Mouse (Mus musculus) kidney, adult 11 months (tissue): ENCODE data around the gene Cdx2.

Experiments
- DNase-seq: peaks from one replicate; pipeline ENCODE4 v3.0.0; 2022

The Cdx2 gene

DNA sequence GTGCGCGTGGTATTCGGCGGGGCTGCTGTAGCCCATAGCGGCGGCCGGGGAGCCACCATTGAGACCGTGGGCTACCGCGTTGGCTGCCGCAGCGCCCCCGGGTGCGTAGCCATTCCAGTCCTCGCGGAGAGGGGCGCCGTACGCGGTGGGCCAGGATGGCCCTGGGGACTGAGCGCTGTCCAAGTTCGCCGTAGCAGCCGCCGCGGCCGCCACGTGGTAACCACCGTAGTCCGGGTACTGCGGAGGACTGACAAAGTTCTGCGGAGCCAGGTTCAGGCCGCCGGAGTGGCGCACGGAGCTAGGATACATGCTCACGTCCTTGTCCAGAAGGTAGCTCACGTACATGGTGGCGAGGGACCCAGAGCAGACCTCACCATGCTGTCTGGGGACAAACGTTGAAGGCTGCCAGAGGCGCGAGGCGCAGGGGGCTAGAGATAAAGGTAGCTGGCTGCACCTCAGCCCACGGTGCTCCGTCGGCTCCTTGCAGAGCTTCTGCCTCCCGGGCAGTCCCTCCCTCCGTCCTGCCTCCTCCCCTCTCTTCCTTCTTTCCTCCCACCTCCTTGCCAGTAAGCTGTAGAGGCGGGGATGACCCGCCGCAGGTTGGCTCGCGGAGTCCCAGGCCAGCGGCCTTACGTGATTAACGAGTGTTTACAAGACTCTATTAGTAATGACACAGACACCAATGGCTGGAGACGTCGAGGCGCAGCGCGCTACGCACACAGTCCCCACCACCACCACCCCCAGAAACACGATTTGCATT, at the start of gene Cdx2:
Cdx2 (minus strand) TSS at position 633 of the 760 bp plus-strand sequence.
- no peak for DNase-seq

DNA sequence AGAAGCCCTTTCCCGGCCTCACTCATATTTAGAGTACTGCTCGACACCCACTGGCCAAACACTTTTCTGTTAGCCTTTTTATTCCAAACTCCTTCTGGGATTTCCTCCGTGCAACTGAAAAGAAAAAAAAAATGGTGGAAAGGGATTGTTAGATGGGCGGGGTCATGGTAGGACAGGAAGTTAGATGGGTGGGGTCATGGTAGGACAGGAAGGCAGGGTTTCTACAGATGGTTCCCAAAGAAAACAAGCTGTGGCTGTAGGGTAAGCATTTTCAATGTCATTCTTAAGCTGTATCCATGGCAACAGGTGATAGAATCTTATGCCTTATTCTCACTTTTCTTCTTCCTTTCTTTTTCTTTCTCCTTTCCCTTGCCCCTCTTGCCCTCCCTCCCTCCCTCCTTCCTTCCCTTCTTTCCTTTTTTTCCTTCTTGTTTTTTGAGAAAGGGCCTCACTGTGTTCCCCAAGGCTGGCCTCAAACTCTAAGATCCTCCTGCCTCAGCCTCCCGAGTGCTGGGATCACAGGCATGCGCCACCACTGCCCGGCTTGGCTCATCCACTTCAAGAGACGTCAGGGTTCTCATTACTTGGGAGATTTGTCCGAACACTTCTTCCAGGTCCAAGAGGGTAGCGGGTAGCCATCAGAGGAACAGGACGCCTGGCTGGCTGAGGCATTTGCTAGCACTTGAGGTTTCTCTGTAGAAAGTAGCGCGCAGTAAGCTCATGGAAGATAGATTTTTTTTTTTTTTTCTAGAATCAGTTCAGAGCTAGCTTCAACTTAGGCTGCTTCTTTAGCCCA, 49.4 kb upstream of the Cdx2 start:
- DNase-seq = no peak

DNA sequence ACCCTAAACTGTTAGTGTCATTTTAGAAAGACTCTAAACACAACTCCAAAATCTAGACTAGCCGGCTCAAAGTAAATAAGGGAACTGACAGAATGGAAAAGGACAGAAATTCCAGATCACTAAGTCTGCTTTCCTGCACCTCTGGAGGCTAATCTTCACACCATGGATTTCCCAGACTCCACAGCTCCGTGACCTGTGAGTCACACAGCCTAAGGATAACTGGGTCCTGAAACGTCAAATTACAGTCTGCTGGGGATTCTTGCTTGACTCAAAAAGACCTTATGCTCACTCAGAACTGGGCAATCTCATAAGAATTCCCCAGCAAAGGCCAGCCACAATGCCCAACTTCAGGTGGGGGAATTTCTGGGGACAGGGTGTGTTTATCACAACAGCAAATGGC, 48.7 kb upstream of the Cdx2 start:
- DNase-seq = no peak

DNA sequence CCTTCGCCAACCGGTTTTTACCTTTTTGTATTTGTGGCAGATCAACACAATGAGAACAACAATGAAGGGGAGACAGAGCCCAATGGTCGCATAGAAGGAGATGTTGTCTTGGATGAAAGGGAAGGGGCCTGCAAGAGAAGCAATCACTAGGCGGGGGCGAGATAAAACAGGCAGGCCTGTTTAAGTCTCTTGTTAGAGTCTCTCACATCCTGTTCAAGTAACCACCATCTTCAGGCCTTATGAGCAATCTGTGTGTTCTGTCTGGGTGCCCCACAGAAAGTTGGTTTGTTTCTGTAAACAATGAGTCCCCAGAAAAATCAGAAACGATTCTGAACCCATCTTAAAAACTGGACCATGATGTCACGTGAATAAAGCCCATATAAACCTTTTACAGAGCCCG, 47.9 kb upstream of the Cdx2 start:
- DNase-seq = no peak

DNA sequence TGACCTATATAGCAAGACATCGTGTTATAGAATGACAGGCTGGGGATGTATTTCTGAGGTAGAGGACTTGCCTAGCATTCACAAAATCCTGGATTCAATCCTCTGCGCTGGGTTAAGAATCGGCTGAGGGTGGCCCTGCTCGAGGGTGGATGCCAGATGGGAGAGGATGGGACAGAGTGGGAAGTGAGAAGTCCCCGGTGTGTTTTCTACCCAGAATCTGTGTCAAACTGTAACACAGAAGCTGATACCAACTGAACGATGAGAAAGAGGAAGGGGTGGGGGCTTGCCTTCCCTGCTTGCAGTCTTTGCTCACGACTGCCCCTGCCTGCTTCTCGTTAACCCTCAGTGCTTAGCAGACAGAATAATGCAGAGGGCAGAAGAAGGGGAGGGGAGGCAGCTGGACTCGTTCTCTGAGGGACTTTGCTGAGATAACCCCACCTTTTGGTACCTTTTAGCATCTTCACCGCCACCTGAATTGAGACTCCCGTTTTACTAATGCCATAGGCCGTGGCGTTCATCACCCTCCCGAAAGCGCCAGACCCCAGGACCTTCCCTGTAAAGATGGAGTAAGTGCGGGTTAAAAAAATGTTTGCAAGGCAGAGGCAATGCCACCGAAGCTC, 47.2 kb upstream of the Cdx2 start:
- no peak for DNase-seq

DNA sequence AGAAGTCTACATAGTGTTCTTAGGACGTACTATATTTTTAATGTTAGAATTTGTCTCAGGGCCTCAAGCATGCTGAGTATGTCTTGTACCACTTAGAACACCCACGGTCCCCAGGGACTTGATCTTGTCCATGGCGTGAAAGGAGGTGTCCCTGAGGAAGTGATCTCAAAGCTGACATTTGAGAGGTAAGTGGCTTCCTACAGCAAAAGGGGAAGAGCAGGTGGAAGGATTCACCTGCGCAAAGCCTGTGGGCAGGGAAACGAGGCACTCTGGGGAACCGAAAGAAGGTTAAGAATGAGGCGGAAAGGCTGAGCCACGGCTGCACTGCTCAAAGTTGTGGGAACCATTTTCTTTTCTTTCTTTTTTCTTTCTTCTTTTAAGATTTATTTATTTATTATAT, 44.9 kb upstream of the Cdx2 start:
- DNase-seq = no peak

DNA sequence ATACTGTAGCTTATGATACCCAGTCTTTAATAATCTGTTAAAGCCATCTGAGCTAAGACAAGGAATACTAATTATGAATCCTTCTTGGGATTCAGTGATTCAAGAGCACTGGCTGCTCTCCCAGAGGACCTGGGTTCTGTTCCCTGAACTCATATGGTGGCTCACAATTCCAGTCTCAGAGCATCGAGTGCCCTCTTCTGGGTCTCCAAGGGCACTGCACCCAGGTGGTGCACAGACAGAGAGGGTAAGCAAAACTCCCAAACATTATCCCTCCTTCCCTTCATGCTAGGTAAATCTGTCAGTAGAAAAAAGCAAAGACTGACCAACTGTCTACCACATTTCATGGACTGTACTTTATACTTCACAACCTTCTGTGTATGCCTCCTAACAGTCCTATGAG, 38.9 kb upstream of the Cdx2 start:
- no peak for DNase-seq

DNA sequence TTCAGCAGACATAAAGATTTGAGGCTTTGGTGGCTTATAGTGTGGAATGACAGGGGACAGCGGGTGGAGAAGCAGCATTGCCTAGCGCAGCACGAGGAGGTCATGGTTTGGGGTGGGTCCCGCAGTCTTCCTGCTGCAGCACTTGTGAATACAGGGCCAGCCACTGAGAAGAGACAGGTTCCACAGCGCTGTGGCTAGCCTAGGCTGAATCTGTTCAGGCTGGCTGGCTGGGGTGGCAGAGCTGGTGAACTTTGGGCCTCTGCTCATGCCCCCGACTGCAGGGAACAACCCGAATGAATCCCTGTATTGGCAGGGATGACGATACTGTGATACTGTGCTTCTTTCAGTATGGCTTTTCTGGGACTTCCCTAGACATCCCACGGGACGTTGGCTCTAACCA, 36.8 kb upstream of the Cdx2 start:
- no peak for DNase-seq

DNA sequence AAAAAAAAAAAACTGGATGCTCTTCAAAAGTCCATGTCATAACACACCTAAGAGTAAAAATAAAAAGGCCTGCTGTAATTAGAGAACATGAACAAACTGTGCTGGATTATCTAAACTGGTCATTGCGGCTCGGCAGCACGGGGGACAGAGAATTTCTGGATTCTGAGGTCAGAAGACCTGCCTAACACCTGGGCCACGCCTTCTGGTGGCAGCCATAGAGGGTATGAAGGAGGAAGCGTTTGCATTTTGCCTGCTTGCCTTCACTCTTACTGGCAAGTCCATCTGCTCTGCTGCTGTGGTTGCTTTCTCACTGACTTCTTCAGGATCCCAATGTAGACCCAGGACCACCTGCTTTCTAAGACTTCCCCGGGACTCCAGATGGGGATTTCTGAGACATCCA, 35.8 kb upstream of the Cdx2 start:
- no peak for DNase-seq

DNA sequence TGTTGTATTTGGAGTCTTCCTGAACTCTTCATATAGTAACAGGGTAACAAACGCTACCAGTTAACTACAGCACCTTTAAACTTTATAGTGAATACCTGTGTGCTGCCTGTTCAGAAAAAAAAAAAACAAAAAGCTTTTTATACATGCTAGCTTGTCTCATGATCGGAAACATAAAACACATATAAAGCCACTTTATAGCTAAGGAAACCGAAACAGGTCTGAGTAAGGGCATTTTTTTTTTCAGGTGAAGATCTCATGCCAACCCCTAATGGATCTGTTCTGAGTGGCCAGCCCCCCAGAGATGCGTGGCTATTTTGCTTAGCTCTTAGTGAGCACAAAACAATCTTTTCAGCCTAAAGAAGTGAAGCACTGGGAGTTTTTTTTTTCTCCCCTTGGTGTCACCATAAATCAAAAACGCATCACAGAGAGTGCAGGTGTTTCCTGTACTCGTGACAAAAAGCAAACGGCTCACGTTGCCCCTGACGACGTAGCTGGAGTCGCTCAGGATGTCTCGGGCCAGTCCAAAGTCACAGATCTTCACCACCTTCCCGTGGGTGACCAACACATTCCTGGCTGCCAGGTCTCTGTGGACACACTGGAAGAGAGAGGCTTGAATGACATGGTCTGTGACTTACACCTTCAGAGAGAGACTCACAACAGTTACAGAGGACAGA, 33.8 kb upstream of the Cdx2 start:
- no peak for DNase-seq

DNA sequence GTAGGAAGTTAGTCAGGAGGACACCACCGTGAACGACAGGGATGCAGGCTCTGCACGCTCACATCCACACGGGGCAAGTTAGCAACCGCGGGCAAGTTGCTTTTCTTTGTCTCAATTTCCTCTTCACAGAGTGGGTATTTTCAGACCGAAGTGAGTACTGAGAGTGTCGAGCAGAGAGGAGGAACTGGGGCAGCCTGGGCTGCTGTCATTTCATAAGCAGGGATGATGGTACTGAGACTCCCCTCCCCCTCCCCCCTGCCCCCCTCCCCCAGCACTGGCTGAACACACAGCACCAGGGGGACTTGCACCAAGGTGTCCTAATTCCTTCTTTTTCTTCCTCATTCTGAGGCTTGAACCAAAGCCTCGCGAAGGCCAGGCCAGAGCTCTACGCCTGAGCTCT, 32.5 kb upstream of the Cdx2 start:
- DNase-seq = no peak

DNA sequence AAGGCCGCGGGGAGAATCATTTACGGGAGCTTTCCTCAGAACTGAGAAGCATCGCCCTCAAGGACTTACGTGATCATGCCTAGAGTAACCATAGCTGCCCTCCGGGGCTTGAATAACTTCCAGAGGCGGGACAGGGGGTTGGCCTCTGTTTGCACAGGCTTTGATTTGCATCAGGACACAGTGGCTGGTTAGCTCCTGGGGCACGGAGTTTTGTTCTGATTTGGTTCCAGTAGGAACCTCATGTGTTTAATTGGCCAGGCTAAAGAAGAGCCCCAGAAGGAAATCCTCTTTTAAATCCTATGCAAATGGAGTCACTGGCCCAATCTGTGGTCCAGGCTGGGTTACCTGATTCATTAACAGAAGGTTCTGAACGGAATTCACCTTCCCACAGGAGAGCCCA, 31.9 kb upstream of the Cdx2 start:
- DNase-seq = no peak

DNA sequence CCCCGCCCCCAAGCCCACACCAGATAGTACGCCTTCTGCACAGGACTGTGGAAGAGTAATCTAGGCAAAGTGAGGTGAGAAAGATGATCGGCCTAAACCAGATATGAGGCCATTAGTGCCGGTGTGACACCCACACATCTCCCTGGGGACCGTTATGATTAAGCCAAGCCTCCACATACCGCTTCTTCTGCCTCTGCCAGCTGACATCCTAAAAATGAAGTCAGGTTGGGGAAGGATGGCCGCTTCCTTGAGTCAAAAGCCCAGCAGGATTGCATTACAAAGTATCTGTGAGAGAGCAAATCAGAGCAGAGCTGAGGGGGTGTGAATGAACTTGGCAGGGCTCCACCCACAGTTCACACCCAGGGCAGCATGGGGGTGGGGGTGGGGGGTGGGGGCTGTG, 25.6 kb upstream of the Cdx2 start:
- no peak for DNase-seq

DNA sequence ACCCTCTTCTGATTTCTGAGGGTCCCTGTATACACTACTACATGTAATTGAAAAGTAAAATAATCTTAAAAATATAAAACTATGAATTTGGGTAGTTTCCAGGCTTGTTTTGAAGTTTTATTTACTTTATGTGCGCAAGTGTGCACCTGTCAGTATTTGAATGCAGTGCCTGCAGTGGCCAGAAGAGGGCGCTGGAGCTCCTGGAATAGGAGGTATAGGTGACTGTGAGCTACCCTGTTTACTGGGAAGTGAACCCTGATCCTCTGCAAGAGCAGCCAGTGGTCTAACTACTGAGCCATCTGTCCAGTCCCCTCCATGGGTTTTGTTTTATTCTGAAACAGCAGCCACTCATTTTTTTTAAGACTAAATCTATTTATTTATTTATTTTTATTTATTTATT, 24.5 kb upstream of the Cdx2 start:
- no peak for DNase-seq

DNA sequence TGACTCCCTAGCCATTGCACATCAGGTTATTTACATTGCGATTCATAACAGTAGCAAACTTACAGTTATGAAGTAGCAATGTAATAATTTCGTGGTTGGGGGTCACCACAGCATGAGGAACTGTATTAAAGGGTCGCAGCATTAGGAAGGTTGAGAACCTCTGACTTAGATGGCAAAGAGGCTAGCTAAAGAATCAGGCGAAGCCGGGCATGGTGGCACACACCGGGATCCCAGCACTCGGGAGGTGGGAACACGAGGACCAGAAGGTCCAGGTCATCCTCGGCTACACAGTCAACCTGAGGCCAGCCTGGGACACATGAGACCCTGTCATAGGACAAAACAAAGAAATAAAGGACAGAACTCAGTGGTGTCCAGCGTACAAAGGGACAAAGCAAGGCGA, 22.9 kb upstream of the Cdx2 start:
- no peak for DNase-seq

DNA sequence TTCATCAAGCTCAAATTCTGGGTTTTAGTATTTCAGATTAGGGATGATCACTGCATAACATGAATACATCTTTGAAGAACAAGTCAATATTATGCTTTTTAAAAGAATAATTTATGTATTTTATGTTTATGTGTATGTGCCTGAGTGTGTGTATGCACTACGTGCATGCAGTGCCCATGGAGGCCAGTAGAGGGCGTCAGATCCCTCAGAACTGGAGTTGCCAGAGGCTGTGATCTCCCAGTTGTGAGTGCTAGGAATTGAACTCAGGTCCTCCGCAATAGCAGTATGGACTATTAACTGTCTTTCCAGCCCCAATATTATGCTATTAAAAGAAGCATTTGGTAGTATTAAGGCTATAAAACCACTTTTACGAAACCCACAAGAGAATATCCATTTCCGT, 20.6 kb upstream of the Cdx2 start:
- DNase-seq = no peak

DNA sequence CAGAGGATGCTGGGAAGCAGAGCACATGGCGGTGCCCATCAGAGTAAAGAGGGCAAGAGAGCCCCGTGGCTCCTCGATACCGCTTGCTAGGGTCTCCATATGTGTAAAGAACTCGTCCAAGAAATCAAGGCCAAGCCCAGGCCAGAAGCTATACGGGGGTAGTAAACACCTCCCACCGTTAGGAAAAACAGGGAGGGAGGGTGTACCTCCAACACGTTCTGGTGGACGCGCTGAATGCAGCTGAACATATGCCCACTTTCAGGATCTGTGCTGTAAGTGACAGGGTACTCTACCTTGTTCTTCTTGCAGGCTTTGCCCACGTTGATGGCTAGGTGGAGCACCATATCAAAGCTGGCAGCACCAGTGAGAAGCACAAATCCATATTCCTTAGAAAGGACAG, 18.9 kb upstream of the Cdx2 start:
- no peak for DNase-seq

DNA sequence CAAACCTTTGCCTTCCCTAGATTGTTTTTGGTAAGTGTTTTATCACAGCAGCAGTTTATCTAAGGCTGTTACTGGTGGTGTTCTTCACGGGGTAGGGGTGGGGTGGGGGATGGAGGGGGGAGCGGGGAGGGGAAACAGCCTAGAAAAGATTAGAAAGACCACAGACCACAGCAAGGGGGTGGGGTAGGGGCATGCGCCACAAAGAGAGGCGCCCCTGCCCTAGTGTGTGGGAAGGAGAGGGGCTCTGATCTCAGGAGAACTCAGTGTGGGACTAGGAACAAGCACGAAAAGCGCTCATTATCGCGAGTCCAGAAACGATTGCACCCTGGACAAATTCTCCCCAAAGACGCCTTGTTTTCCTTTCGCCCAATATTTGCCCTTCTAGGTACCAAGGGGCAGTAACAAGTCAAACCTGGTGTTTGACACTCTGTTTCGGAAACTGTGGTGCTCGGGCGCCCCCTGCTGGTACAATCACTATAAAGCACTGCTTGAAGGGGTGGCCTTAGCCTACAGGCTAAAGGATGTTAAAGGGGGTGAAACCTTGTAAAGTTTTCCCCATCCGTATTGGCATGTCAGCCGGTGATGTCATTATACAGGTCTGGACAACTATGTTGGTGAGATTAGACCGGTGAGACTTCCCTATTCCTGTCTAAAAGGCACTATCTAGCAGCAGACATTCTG, 16.3 kb upstream of the Cdx2 start:
- DNase-seq = no peak

DNA sequence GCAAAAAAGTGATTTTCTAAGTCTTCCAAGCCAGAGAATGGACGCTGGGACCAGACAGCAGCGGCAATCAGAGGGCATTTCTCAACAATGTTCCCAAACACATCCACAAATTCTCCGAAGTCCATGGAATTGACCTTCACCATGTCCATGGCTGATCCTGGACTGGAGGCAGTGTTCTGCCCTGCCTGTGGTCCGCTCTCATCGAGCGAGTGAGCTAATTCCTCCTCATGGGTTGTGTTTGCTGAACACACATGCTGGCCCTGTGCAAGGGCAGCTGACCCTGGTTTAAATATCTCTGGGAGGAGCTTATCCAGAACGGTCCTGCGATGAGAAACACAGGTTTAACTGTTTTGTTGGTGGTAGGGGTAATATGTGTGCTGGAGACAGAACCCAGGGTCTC, 15.1 kb upstream of the Cdx2 start, which contains the start of gene Urad:
Urad (minus strand) TSS at position 258 of the 400 bp plus-strand sequence.
- no peak for DNase-seq

DNA sequence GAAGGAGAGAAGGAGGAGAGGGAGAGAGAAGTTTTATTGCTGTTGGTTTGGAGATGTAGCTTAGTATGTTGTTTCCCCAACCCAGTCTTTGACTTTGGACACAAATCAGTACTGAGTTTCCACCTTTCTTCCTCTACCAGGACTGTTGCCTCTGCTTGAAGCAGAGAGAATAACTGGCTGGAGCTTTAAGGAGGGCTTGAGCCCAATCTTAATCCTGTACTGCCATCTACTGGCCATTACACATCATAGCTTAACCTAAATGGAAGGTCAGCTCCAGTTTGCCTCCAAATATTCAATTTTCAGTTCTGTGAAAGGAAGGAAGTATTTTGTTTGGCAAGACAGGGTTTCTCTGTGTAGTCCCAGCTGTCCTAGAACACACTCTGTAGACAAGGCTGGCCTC, 12.6 kb upstream of the Cdx2 start:
- DNase-seq = no peak

DNA sequence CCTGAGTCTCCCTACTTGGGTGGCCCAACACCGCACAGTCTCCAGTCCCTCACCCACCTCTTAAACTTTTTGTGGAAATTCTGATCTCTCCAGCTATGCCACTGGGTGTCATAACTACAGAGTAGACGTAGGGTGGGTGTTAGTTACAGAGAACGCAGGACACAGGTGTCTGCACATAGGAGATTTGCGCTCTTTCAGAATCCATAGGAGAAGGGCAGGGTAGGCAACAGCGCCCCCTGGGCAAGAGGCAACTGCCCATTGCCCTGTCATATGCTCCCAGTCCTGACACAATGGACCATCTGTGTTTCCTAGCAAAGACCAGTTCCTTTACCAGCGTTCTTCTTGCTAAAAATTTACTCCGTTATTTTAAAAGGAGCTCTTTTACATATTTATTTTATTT, 10.9 kb upstream of the Cdx2 start:
- no peak for DNase-seq

DNA sequence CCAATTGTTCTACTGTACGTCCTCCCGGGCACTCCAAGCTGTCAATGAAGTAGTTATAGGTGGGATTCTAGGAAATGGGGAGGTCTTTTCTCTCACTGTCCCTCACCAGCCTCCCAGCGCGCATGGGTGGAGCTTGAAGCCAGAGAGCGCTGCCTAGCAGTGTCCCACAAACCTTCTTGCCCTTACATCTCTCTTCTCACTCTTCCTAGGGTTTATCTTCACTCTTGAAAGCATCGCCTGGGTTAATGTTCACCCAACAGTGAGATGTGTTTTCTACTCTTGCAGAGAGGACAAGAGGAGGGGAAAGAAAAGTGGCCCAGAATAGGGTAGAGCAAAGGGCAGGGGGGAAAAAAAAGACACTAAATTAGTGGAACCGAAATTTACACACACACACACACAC, 10.3 kb upstream of the Cdx2 start:
- no peak for DNase-seq
